Mouse (Mus musculus) c-Kit-negative CD71-positive TER-119-positive erythroid progenitor cells, embryonic 14.5 days (primary cell): Measurements from ENCODE around the gene Mocs2.

ENCODE experiments used
- DNase-seq: peaks from one replicate; pipeline ENCODE4 v3.0.0-alpha.2; 2013; ENCODE audit warnings: low read depth, low spot score

Mocs2 gene

DNA sequence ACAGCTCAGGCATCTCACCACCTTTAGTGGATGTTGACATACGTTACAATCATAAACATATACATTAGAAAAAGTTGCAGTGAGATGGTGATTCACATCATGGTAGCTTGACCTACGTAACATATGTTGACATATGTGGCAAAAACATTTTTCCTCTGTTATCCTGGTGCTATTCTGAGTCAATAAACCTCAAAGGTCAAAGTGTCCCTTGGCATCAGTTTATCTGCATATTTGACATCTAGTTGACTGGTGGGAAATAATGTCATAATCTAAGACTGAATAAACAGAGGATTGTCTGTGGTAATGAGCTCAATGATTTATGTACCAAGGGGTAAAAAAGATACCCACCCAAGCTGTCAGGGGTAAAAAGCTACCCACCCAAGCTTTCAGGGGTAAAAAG, 35.1 kb downstream of the Mocs2 start:
- no peak for DNase-seq

DNA sequence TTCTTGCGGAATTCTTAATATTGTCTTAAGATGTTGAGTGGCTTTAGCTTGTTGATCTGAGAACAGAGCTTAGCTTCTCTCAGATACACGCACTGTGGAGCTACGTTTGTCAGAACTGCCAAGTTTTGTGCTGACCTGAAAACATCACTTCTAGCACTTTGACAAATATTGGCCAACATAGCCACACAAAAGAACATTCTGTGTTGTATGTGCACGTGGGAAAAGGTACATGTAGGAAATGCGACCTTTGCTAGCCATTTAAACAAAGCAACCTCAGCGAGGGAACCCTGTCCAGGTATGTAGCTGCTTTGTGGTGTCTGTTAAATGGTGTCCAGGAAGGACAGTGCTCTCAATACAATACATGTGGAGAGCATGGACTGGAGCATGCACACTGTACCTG, 36.0 kb downstream of the Mocs2 start:
- DNase-seq = no peak

DNA sequence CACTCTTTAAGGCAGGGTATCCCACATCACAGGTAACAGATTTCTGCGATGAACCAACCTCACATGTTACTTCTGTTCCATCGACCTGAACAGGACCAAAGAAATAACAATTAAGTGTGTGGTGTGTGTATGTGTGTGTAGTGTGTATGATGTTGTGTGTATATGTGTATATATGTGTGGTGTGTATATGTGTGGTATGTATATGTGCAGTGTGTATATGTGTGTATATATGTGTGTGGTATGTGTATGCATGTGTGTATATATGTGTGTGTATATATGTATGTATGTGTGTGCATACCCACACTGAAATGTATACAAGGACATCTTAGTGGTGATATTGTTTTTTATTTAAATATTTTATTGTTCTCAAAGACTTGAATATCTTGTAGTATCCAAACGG, 36.4 kb downstream of the Mocs2 start:
- DNase-seq = no peak

DNA sequence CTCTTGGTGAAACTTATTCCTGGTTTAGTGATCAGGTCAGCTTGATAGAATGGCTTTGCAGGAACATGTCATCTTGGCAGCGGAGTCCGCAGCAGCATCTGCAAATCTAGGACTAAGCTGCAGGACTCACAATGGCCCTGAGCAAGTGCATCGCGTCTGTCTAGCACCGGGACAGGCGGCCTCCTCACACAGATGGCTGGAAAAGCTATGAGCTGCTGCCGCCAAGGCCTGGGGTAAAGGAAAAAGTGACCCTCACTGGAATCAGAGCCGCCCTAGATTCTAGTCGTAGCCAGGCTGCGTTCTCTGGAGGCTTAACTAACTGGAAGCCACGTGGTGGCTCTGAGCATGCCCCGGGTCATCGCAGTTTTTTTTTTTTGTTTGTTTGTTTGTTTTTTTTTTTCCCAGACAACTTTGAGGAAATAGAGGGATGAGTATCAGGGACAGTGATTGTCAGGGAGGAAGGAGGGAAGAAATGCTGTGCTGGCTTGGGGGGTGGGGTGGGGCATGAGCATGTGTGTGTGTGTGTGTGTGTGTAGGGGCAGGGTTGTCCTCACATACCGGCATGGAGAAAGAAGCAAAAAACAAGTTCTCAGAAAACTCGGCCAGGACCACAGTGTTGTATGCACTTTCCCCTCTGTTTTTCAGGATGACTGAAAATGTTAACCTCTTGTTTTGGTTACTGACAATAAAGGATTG, 37.7 kb downstream of the Mocs2 start:
- no peak for DNase-seq

DNA sequence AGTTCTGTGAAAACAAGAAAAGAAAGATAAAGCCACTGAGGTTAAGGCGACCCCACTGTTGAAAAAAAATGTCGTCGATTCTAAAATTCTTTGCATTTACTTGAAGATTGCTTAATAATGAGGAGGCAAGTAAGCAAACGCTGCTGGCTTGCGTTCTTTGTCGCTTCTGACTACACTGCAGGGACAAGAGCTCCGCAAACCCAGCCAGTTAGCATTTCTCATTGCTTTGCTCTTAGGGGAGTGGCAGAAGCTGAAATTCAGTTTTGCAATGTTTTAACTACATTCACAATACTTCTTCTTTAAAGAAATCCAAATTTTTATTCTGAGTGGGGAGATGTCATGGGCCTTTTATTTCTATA, 38.2 kb downstream of the Mocs2 start:
- DNase-seq = no peak

DNA sequence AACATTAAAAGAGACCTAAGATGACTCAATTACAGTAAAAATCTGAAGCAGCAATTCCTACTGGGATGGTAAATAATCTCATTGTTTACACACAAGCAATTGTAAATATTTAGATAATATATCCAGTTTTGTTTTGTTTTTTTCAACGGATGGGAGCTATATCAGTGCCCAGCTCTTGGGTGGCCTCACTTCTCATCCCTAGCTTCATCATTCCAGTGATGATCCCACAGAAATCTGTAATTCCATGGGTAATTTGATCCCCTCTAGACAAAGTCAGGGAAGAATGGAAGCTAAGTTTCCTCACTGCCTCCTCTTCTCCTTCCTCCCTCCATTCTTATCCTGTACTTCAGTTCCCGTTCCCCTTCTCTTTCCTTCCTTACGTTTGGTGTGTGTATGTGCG, 39.5 kb downstream of the Mocs2 start:
- no peak for DNase-seq

DNA sequence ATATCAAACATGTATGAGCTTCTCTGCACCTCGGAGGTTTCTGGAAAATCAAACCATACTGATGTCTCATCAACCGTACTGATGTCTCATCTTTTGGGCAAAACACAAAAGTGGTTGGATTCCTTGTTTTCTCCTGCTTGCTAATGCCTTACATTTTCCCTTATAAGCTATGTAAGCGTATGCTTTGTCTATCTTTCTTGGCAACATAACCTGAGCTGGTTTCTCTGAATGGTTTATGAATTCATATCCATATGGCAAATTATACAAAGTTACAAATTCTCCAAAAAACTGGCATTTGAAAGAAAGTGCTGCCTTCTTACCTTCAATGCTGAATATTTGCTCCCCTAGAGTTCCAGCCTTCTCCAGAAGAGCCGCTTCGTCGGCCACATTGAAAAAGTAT, 56.7 kb downstream of the Mocs2 start:
- DNase-seq = no peak

DNA sequence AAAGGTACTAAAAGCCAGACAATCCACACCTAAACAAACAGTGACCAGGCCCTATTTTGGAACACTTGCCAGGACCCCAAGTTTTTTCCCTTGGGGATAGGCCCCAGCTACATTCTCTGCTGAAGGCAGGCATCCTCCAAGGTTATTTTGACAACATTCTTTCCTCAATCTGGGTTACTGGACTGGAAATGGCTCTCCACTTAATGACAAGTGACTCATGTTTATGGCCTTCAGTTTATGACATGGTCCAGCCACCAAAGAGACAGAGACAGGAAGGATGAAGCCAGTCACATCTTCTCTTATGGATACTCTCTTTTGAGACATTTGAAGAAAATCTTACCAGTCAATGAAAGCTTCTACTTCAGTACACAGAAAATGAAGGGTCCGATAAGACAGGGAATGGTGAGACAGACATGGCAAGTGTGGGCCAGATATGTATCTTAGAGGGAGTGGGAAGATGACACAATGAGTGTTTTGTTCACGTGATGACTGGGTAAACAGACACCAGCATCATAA, 58.0 kb downstream of the Mocs2 start:
- DNase-seq = no peak

DNA sequence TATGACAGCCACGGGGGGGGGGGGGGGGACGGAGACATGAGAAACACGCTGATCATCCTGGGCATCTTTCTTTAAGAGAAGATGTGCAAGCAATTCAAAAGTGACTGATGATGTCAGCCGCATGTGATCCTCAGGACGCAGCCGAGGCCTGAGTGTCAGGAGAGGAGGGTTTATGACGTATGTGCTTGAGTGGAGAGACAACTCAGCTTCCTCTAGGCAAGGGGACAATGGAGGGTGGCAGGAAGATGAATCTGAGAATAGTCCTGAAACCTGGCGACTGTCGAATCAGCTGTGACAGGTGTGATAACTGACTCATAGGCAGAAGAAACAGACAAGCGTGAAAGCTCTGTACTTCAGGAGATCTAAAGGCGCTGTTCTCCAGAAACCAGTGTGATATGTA, 60.6 kb downstream of the Mocs2 start:
- DNase-seq = no peak
